Mouse (Mus musculus): ENCODE data around the gene Sval3. TPM values are rescaled to one million over a fixed set of nuclear protein-coding genes. Genes with fewer than 3 reads are reported as not detected.

The Sval3 gene
- not detected in 2 replicates for polyA plus RNA-seq (2012; rRNA removed)

DNA sequence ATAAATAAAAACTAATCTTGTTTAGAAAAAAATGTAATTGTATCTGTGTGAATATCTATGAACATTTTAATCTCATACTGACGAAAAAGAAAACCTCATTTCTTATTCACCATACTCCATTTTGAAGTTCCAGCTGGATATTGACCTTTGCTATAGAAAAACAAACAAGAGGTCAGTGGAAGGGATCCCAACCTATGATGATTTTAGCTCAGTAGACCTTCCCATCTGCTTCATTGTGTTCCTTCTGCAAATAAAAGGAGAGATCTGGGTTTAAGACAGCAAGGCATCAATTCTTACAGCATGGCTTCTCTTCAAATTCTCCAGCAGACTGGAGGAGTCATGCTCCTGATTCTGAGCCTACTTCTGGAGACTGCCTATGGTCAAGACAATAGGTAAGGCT, at the start of gene Sval3:
TSS of gene Sval3 (plus strand) at position 301 of the 400 bp plus-strand sequence.

DNA sequence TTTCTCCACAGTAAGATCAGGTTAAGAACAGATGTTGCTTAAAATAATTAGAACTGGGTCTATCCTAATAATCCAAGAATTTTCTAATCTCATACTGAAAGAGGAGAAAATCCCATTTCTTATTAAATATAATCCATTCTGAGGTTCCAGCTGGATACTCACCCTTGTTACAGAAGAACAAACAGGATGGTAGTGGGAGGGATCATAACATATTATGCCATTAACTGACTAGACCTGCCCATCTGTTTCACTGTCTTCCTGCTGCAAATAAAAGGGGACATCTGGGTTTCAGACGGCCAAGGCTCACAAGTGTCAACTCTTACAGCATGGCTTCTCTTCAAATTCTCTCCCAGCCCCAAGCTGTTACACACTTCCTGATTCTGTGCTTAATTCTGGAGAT, 16.6 kb upstream of the Sval3 start, which contains the start of gene Sval1:
TSS of gene Sval1 (plus strand) at position 301 of the 400 bp plus-strand sequence.

Other genes starting within 250 kb of the Sval3 start
- not detected in 2 replicates for gene Olfr459, start 193.0 kb upstream of the Sval3 start, polyA plus RNA-seq (2012; rRNA removed)
- not detected in 2 replicates for gene Pip, start 120.6 kb upstream of the Sval3 start, polyA plus RNA-seq (2012; rRNA removed)
- not detected in 2 replicates for gene Sval2, start 115.2 kb upstream of the Sval3 start, polyA plus RNA-seq (2012; rRNA removed)
- not detected in 2 replicates for gene Sval1, start 16.5 kb upstream of the Sval3 start, polyA plus RNA-seq (2012; rRNA removed)
- gene Sva, start 70.3 kb downstream of the Sval3 start, polyA plus RNA-seq (2012; rRNA removed) = not detected in 2 replicates
- not detected in 2 replicates for gene Tas2r139, start 172.8 kb downstream of the Sval3 start, polyA plus RNA-seq (2012; rRNA removed)
- gene Tas2r144, start 247.2 kb downstream of the Sval3 start, polyA plus RNA-seq (2012; rRNA removed) = not detected in 2 replicates